Mouse (Mus musculus) intestine, embryonic 14.5 days (tissue): ENCODE results near the gene Tcte3. TPM values are rescaled to one million over a fixed set of nuclear protein-coding genes. Genes with fewer than 3 reads are reported as not detected.
A peak's percentile ranks its signal among the peaks of the same experiment; 100 is the strongest.
"Not testable (repeated sequence)": the region's sequence is repeated elsewhere in the genome, so short reads cannot be mapped to it uniquely, and the experiment has no call there.

Experiments used
- ATAC-seq: fragments of 200-750 bp; cut with Nextera tagmentation; replicated peaks from 2 replicates; pipeline ENCODE4 v1.8.0; 2017; ENCODE audit warnings: low read depth, moderate number of reproducible peaks, moderate TSS enrichment, moderate library complexity; ENCODE audit not compliant: low FRiP score, low TSS enrichment
- DNase-seq: peaks from one replicate; pipeline ENCODE4 v3.0.0-alpha.2; 2018; ENCODE audit warnings: low spot score
- H3K27ac ChIP-seq: fragments of 300-500 bp; sonication (generic); 2 replicates; pipeline ENCODE4 v1.5.1; 2014; ENCODE audit warnings: low read depth, mild to moderate bottlenecking, control low read depth
- H3K27me3 ChIP-seq: fragments of 300-500 bp; sonication (generic); replicated peaks from 2 replicates; pipeline ENCODE4 v1.6.1; 2014; ENCODE audit warnings: low read length, control low read depth; ENCODE audit not compliant: control insufficient read depth, insufficient read depth
- H3K36me3 ChIP-seq: fragments of 300-500 bp; sonication (generic); 2 replicates; pipeline ENCODE4 v1.6.1; 2014; ENCODE audit warnings: low read length, control low read depth; ENCODE audit not compliant: control insufficient read depth, insufficient read depth
- H3K4me1 ChIP-seq: fragments of 300-500 bp; sonication (generic); replicated peaks from 2 replicates; pipeline ENCODE4 v1.6.1; 2014; ENCODE audit warnings: low read length, control low read depth, mixed read lengths; ENCODE audit not compliant: control insufficient read depth, insufficient read depth
- H3K4me2 ChIP-seq: fragments of 300-500 bp; sonication (generic); 2 replicates; pipeline ENCODE4 v1.6.1; 2014; ENCODE audit warnings: low read length
- H3K4me3 ChIP-seq: fragments of 300-500 bp; sonication (generic); 2 replicates; pipeline ENCODE4 v1.5.1; 2014; ENCODE audit warnings: low read depth, low read length, control low read depth, mixed read lengths
- H3K9ac ChIP-seq: fragments of 300-500 bp; sonication (generic); 2 replicates; pipeline ENCODE4 v1.6.1; 2014; ENCODE audit warnings: mild to moderate bottlenecking, low read length
- H3K9me3 ChIP-seq: fragments of 300-500 bp; sonication (generic); 2 replicates; pipeline ENCODE4 v1.6.1; 2016; ENCODE audit warnings: low read length, control low read depth; ENCODE audit not compliant: control insufficient read depth
- WGBS: fragments of 180-500 bp; shearing (Covaris S2); extraction: QIAGEN DNeasy Blood & Tissue Kit; methylation state at CpG from one replicate; pipeline ENCODE4 v1.1.7; 2014; 5-methylcytosine and 5-hydroxymethylcytosine counted together
- polyA plus RNA-seq: library from polyadenylated mRNA; unstranded; fragments of >200 nt; fragmentation: Nextera tagmentation; extraction: Ambion mirVana; gene quantifications from 2 replicates; pipeline ENCODE4 v1.2.1, GENCODE M21; 2014

The Tcte3 gene
- polyA plus RNA-seq, 1 experiment from 2014 or later = 1.1 TPM

- not testable (repeated sequence) for H3K27me3 ChIP-seq, H3K4me3 ChIP-seq, H3K9ac ChIP-seq, H3K9me3 ChIP-seq, DNase-seq, H3K27ac ChIP-seq, H3K4me1 ChIP-seq, H3K4me2 ChIP-seq, ATAC-seq, H3K36me3 ChIP-seq
- 97% methylated on average over 4 of the region's 5 CpGs for WGBS
Observed at GRCm38 (mm10) chr17:14990116-14990702, 51.1 kb downstream of the Tcte3 start.

- H3K4me3 ChIP-seq, H3K9ac ChIP-seq, H3K9me3 ChIP-seq, H3K27ac ChIP-seq, DNase-seq, H3K27me3 ChIP-seq, H3K4me1 ChIP-seq, H3K36me3 ChIP-seq, H3K4me2 ChIP-seq: not testable (repeated sequence)
- ATAC-seq = peak; percentile 98
- whole genome bisulfite sequencing = no CpG with 5 or more reads among the region's 60 CpGs
Observed at GRCm38 (mm10) chr17:14978362-14979038, 62.8 kb downstream of the Tcte3 start, which contains the start of the genes 9030025P20Rik and Gm3417. Gene 9030025P20Rik, plus strand, starts transcription at chr17:14978468. Gene Gm3417, minus strand, starts transcription at chr17:14978790.

GRCm38 (mm10) chr17:14977718-14978361 is 63.4 kb downstream of the Tcte3 start:
- not testable (repeated sequence) for H3K4me1 ChIP-seq, H3K4me2 ChIP-seq, H3K27ac ChIP-seq, H3K9ac ChIP-seq, H3K36me3 ChIP-seq, H3K9me3 ChIP-seq, DNase-seq, H3K27me3 ChIP-seq, H3K4me3 ChIP-seq
- 0 out of 2 replicates have a peak, but pooled peaks have one; percentile 44 for ATAC-seq
- 5% methylated on average over 4 of the region's 7 CpGs for WGBS

Other genes starting within 250 kb of the Tcte3 start
- gene Wdr27, start 98.3 kb downstream of the Tcte3 start, polyA plus RNA-seq = 6.1 and 9.5 TPM in 2 replicates
- gene 1600012H06Rik, start 98.3 kb downstream of the Tcte3 start, polyA plus RNA-seq = 30.9 and 33.5 TPM in 2 replicates
- gene Phf10, start 80.2 kb downstream of the Tcte3 start, polyA plus RNA-seq = 45.1 and 48.6 TPM in 2 replicates
- gene 9030025P20Rik, start 63.0 kb downstream of the Tcte3 start, polyA plus RNA-seq = 5.7 and 9.4 TPM in 2 replicates
- gene Gm3417, start 62.7 kb downstream of the Tcte3 start, polyA plus RNA-seq = 1.6 TPM in 1 of 2 replicates, not detected in the other
- gene Gm3435, start 31.3 kb downstream of the Tcte3 start, polyA plus RNA-seq = 4.5 and 5.1 TPM in 2 replicates
- 61.9 and 75.4 TPM in 2 replicates for gene Ermard, start 280 bp downstream of the Tcte3 start, polyA plus RNA-seq
- 3.7 and 3.8 TPM in 2 replicates for gene Gm3448, start within 50 bp of the Tcte3 start, polyA plus RNA-seq